Mouse (Mus musculus) ES-Bruce4 (cell line): ENCODE data around the gene Metrnl.

ENCODE experiments used
- CTCF ChIP-seq: IDR thresholded peaks from one replicate; pipeline ENCODE4 v1.8.1; 2011; ENCODE audit warnings: low read depth, low read length
- EP300 ChIP-seq: IDR thresholded peaks from 2 replicates; pipeline ENCODE4 v1.6.1; 2011; ENCODE audit warnings: low read depth, low read length; ENCODE audit not compliant: insufficient read depth
- POLR2A ChIP-seq: IDR thresholded peaks from one replicate; pipeline ENCODE4 v1.8.1; 2011; ENCODE audit warnings: low read length; ENCODE audit not compliant: insufficient read depth

DNA sequence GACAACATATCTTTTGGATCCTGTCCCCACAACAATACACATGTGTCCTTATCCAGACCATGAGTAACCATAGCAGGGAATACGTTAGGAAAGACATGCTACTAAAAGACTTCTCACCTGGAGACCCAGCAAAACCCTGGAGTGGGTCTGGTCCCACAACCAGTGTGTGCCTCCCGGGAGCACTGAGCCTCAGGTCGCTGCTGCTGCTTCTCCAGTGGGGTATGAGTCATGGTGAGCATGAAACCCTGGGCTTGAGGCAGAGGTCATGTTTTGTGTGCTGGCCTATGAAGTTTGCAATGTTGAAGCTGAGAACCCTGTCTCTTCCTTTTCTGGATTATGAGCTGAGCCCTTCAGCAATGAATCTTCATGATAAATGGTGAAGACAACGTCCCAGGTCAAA is 15.3 kb upstream of the Metrnl start:
- no peak for TF ChIP-seq CTCF
- no peak for TF ChIP-seq POLR2A
- TF ChIP-seq EP300 = no peak
